Mouse (Mus musculus) stomach, embryonic 15.5 days (tissue): ENCODE results near the gene Sdad1. TPM values are rescaled to one million over a fixed set of nuclear protein-coding genes. Genes with fewer than 3 reads are reported as not detected.

Experiments
- ATAC-seq: fragments of 200-750 bp; cut with Nextera tagmentation; 2 replicates; pipeline ENCODE4 v1.8.0; 2017; ENCODE audit warnings: low read depth, moderate number of reproducible peaks, moderate TSS enrichment; ENCODE audit not compliant: insufficient read depth, low FRiP score
- H3K27ac ChIP-seq: fragments of 300-500 bp; sonication (generic); 2 replicates; pipeline ENCODE4 v1.5.1; 2015; ENCODE audit warnings: mild to moderate bottlenecking, inconsistent platforms
- H3K27me3 ChIP-seq: fragments of 300-500 bp; sonication (generic); replicated peaks from 2 replicates; pipeline ENCODE4 v1.6.1; 2015; ENCODE audit warnings: inconsistent platforms
- H3K36me3 ChIP-seq: fragments of 300-500 bp; sonication (generic); 2 replicates; pipeline ENCODE4 v1.6.1; 2015; ENCODE audit warnings: inconsistent platforms
- H3K4me1 ChIP-seq: fragments of 300-500 bp; sonication (generic); 2 replicates; pipeline ENCODE4 v1.6.1; 2015; ENCODE audit warnings: inconsistent platforms
- H3K4me2 ChIP-seq: fragments of 300-500 bp; sonication (generic); 2 replicates; pipeline ENCODE4 v1.6.1; 2015; ENCODE audit warnings: mild to moderate bottlenecking, inconsistent platforms
- H3K4me3 ChIP-seq: fragments of 300-500 bp; sonication (generic); replicated peaks from 2 replicates; pipeline ENCODE4 v1.5.1; 2015; ENCODE audit warnings: inconsistent platforms
- H3K9ac ChIP-seq: fragments of 300-500 bp; sonication (generic); 2 replicates; pipeline ENCODE4 v1.6.1; 2015; ENCODE audit warnings: inconsistent platforms
- H3K9me3 ChIP-seq: fragments of 300-500 bp; sonication (generic); 2 replicates; pipeline ENCODE4 v1.6.1; 2016; ENCODE audit warnings: inconsistent platforms
- WGBS: fragments of 180-500 bp; shearing (Covaris S2); methylation state at CpG from one replicate; pipeline ENCODE4 v1.1.7; 2015; 5-methylcytosine and 5-hydroxymethylcytosine counted together
- polyA plus RNA-seq: library from polyadenylated mRNA; unstranded; fragments of >200 nt; fragmentation: Nextera tagmentation; extraction: Ambion mirVana; gene quantifications from 2 replicates; pipeline ENCODE4 v1.2.1, GENCODE M21; 2015

Sdad1 gene
- polyA plus RNA-seq, 1 experiment from 2014 or later, result 41.9 TPM

GRCm38 (mm10) chr5:92331635-92332338, 21.5 kb upstream of the Sdad1 start, which contains the start of gene Art3:
Gene Art3, plus strand, starts transcription at chr5:92331827.
- no peaks in the 10 kb centered on the region for H3K36me3 ChIP-seq
- no peaks in the 10 kb centered on the region for H3K9me3 ChIP-seq
- 0 out of 2 replicates have a peak, but pooled peaks have one; percentile 7 for ATAC-seq
- peaks cover 7% of the 10 kb centered on the region; the same call in 1 of the 2 replicates for H3K4me1 ChIP-seq
- H3K9ac ChIP-seq, result no peak within 1 kb of the TSS
- H3K27me3 ChIP-seq, result no peaks in the 10 kb centered on the region
- peak within 1 kb of the TSS; percentile 41 for H3K4me2 ChIP-seq
- 86% methylated on average over 17 of the region's 17 CpGs for WGBS
- peak within 1 kb of the TSS; percentile 9; the same call in 1 of the 2 replicates for H3K4me3 ChIP-seq
- peak within 1 kb of the TSS; percentile 84 for H3K27ac ChIP-seq

GRCm38 (mm10) chr5:92331122-92331521, 20.8 kb upstream of the Sdad1 start:
- H3K4me1 ChIP-seq, result peaks cover 7% of the 10 kb centered on the region; the same call in 1 of the 2 replicates

GRCm38 (mm10) chr5:92327929-92328328, 17.6 kb upstream of the Sdad1 start, which contains the start of gene Cxcl9:
Gene Cxcl9, minus strand, starts transcription at chr5:92328079.
- Histone ChIP-seq H3K27ac (no peak within 1 kb of the TSS), H3K27me3 (no peaks in the 10 kb centered on the region), H3K36me3 (no peaks in the 10 kb centered on the region), H3K4me3 (no peak within 1 kb of the TSS), H3K9ac (no peak within 1 kb of the TSS), H3K9me3 (no peaks in the 10 kb centered on the region), H3K4me2 (no peak within 1 kb of the TSS), H3K4me1 (peaks cover 10% of the 10 kb centered on the region; the same call in 1 of the 2 replicates)
- no peak for ATAC-seq
- WGBS, result 75% methylated on average over 7 of the region's 7 CpGs

More at GRCm38 (mm10) chr5:92331122-92331521, 20.8 kb upstream of the Sdad1 start:
- 85% methylated on average over 12 of the region's 12 CpGs for WGBS
- no peak overlapping the region for H3K4me2 ChIP-seq
- no peaks in the 10 kb centered on the region for H3K27me3 ChIP-seq
- H3K27ac ChIP-seq, result no peak overlapping the region
- no peaks in the 10 kb centered on the region for H3K9me3 ChIP-seq
- no peak for ATAC-seq
- no peak overlapping the region for H3K9ac ChIP-seq
- no peaks in the 10 kb centered on the region for H3K36me3 ChIP-seq
- H3K4me3 ChIP-seq, result no peak overlapping the region

GRCm38 (mm10) chr5:92327367-92327766, 17.1 kb upstream of the Sdad1 start:
- no peak overlapping the region for H3K9ac ChIP-seq
- peaks cover 10% of the 10 kb centered on the region; the same call in 1 of the 2 replicates for H3K4me1 ChIP-seq
- no peak overlapping the region for H3K27ac ChIP-seq
- ATAC-seq, result no peak
- H3K4me2 ChIP-seq, result no peak overlapping the region
- 62% methylated on average over 6 of the region's 6 CpGs for WGBS
- no peak overlapping the region for H3K4me3 ChIP-seq
- H3K27me3 ChIP-seq, result no peaks in the 10 kb centered on the region
- no peaks in the 10 kb centered on the region for H3K36me3 ChIP-seq
- no peaks in the 10 kb centered on the region for H3K9me3 ChIP-seq

GRCm38 (mm10) chr5:92323264-92323663, 13.0 kb upstream of the Sdad1 start:
- Histone ChIP-seq H3K36me3 (no peaks in the 10 kb centered on the region), H3K9me3 (no peaks in the 10 kb centered on the region), H3K4me2 (no peak overlapping the region), H3K27me3 (no peaks in the 10 kb centered on the region), H3K27ac (no peak overlapping the region), H3K9ac (no peak overlapping the region), H3K4me3 (no peak overlapping the region), H3K4me1 (0 out of 2 replicates have a peak, but pooled peaks cover 3% of the 10 kb centered on the region)
- WGBS, result 59% methylated on average over 5 of the region's 5 CpGs
- no peak; the same call in 1 of the 2 replicates for ATAC-seq

GRCm38 (mm10) chr5:92322612-92323011, 12.3 kb upstream of the Sdad1 start:
- Histone ChIP-seq H3K4me1 (0 out of 2 replicates have a peak, but pooled peaks cover 3% of the 10 kb centered on the region), H3K27ac (no peak overlapping the region), H3K36me3 (no peaks in the 10 kb centered on the region), H3K9me3 (no peaks in the 10 kb centered on the region), H3K9ac (no peak overlapping the region), H3K4me2 (no peak overlapping the region), H3K4me3 (no peak overlapping the region), H3K27me3 (no peaks in the 10 kb centered on the region)
- no peak for ATAC-seq
- 87% methylated on average over 4 of the region's 4 CpGs for WGBS

- H3K9ac ChIP-seq, result no peak overlapping the region
- H3K27me3 ChIP-seq, result no peaks in the 10 kb centered on the region
- H3K36me3 ChIP-seq, result no peaks in the 10 kb centered on the region
- no peak overlapping the region for H3K27ac ChIP-seq
- no peak for ATAC-seq
- no peak overlapping the region for H3K4me2 ChIP-seq
- H3K4me1 ChIP-seq, result 0 out of 2 replicates have a peak, but pooled peaks cover 3% of the 10 kb centered on the region
- H3K4me3 ChIP-seq, result no peak overlapping the region
- no peaks in the 10 kb centered on the region for H3K9me3 ChIP-seq
- WGBS, result 45% methylated on average over 8 of the region's 8 CpGs
Observed at GRCm38 (mm10) chr5:92321631-92322400, 11.5 kb upstream of the Sdad1 start.

GRCm38 (mm10) chr5:92318596-92318995, 8.3 kb upstream of the Sdad1 start:
- H3K4me1 ChIP-seq, result no peaks in the 10 kb centered on the region
- no peaks in the 10 kb centered on the region for H3K9me3 ChIP-seq
- no peak overlapping the region for H3K4me3 ChIP-seq
- H3K27me3 ChIP-seq, result no peaks in the 10 kb centered on the region
- H3K36me3 ChIP-seq, result no peaks in the 10 kb centered on the region
- no peak for ATAC-seq
- no peak overlapping the region for H3K4me2 ChIP-seq
- WGBS, result 84% methylated on average over 14 of the region's 14 CpGs
- no peak overlapping the region for H3K27ac ChIP-seq
- no peak overlapping the region for H3K9ac ChIP-seq

GRCm38 (mm10) chr5:92318119-92318518, 7.8 kb upstream of the Sdad1 start:
- no peaks in the 10 kb centered on the region for H3K9me3 ChIP-seq
- H3K27ac ChIP-seq, result no peak overlapping the region
- no peaks in the 10 kb centered on the region for H3K4me1 ChIP-seq
- ATAC-seq, result no peak
- H3K36me3 ChIP-seq, result no peaks in the 10 kb centered on the region
- H3K9ac ChIP-seq, result no peak overlapping the region
- WGBS, result 68% methylated on average over 7 of the region's 7 CpGs
- H3K4me2 ChIP-seq, result no peak overlapping the region
- no peaks in the 10 kb centered on the region for H3K27me3 ChIP-seq
- no peak overlapping the region for H3K4me3 ChIP-seq

GRCm38 (mm10) chr5:92313776-92314175, 3.5 kb upstream of the Sdad1 start:
- no peak for ATAC-seq

GRCm38 (mm10) chr5:92312046-92312715, 1.9 kb upstream of the Sdad1 start:
- no peak for ATAC-seq
- H3K9me3 ChIP-seq, result no peaks in the 10 kb centered on the region
- H3K4me2 ChIP-seq, result no peak overlapping the region
- WGBS, result 11% methylated on average over 13 of the region's 13 CpGs
- no peak overlapping the region for H3K9ac ChIP-seq
- H3K27ac ChIP-seq, result no peak overlapping the region
- no peak overlapping the region for H3K4me3 ChIP-seq
- H3K4me1 ChIP-seq, result peaks cover 13% of the 10 kb centered on the region
- H3K27me3 ChIP-seq, result no peaks in the 10 kb centered on the region
- 0 out of 2 replicates have a peak, but pooled peaks cover 3% of the 10 kb centered on the region for H3K36me3 ChIP-seq

More at GRCm38 (mm10) chr5:92313776-92314175, 3.5 kb upstream of the Sdad1 start:
- H3K9me3 ChIP-seq, result no peaks in the 10 kb centered on the region
- H3K36me3 ChIP-seq, result no peaks in the 10 kb centered on the region
- H3K27ac ChIP-seq, result no peak overlapping the region
- no peaks in the 10 kb centered on the region for H3K27me3 ChIP-seq
- WGBS, result 51% methylated on average over 7 of the region's 7 CpGs
- no peak overlapping the region for H3K4me3 ChIP-seq
- H3K4me2 ChIP-seq, result no peak overlapping the region
- H3K9ac ChIP-seq, result no peak overlapping the region
- peaks cover 7% of the 10 kb centered on the region for H3K4me1 ChIP-seq
